Mouse (Mus musculus) forebrain, embryonic 15.5 days (tissue): ENCODE measurements around the gene Micu1. TPM values are rescaled to one million over a fixed set of nuclear protein-coding genes. Genes with fewer than 3 reads are reported as not detected.

Source experiments
- ATAC-seq: fragments of 200-750 bp; cut with Nextera tagmentation; replicated peaks from 2 replicates; pipeline ENCODE4 v1.8.0; 2017; ENCODE audit warnings: mild to moderate bottlenecking, moderate TSS enrichment, moderate library complexity
- H3K27ac ChIP-seq: fragments of 300-500 bp; sonication (generic); replicated peaks from 2 replicates; pipeline ENCODE4 v1.5.1; 2015; ENCODE audit warnings: mild to moderate bottlenecking, inconsistent platforms
- H3K27me3 ChIP-seq: fragments of 300-500 bp; sonication (generic); 2 replicates; pipeline ENCODE4 v1.6.1; 2015; ENCODE audit warnings: inconsistent platforms
- H3K36me3 ChIP-seq: fragments of 300-500 bp; sonication (generic); 2 replicates; pipeline ENCODE4 v1.6.1; 2015; ENCODE audit warnings: mild to moderate bottlenecking, inconsistent platforms
- H3K4me1 ChIP-seq: fragments of 300-500 bp; sonication (generic); 2 replicates; pipeline ENCODE4 v1.6.1; 2015; ENCODE audit warnings: inconsistent platforms
- H3K4me2 ChIP-seq: fragments of 300-500 bp; sonication (generic); replicated peaks from 2 replicates; pipeline ENCODE4 v1.6.1; 2015; ENCODE audit warnings: mild to moderate bottlenecking, inconsistent platforms
- H3K4me3 ChIP-seq: fragments of 300-500 bp; sonication (generic); 2 replicates; pipeline ENCODE4 v1.5.1; 2015; ENCODE audit warnings: mild to moderate bottlenecking, inconsistent platforms
- H3K9ac ChIP-seq: fragments of 300-500 bp; sonication (generic); replicated peaks from 2 replicates; pipeline ENCODE4 v1.6.1; 2015; ENCODE audit warnings: mild to moderate bottlenecking, inconsistent platforms
- H3K9me3 ChIP-seq: fragments of 300-500 bp; sonication (generic); 2 replicates; pipeline ENCODE4 v1.6.1; 2016; ENCODE audit warnings: inconsistent platforms
- WGBS: fragments of 180-500 bp; shearing (Covaris S2); methylation state at CpG from one replicate; pipeline ENCODE4 v1.1.7; 2015; ENCODE audit warnings: mixed read lengths; 5-methylcytosine and 5-hydroxymethylcytosine counted together
- polyA plus RNA-seq: library from polyadenylated mRNA; unstranded; fragments of >200 nt; fragmentation: Nextera tagmentation; extraction: Ambion mirVana; gene quantifications from 2 replicates; pipeline ENCODE4 v1.2.1, GENCODE M21; 2015

Micu1 gene
- polyA plus RNA-seq, 1 experiment from 2014 or later = 79.1 TPM

DNA sequence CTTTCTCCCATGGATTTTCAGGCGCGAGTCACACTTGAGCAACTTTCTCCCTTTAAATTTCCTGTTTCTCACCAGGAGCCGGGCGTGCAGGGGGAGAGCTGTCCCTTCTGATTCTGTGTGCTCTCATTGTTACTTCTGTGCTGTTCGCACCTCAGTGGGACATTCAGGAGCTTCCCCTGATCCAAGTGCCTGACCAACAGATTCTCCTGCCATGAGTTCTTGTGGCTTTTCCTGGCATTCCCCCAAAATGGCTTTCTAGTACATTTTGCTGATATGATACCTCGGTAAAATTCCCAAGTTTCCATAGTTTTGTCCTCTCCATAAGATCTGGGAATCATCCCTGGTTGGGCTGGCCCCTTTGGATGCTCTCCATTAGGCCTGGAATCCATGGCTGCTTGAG lies 25.0 kb downstream of the Micu1 start:
- no peak overlapping the region for H3K27ac ChIP-seq
- H3K4me2 ChIP-seq = no peak overlapping the region
- ATAC-seq = no peak
- H3K9ac ChIP-seq = no peak overlapping the region
- WGBS = 77% methylated on average over 6 of the region's 6 CpGs
- no peaks in the 10 kb centered on the region for H3K36me3 ChIP-seq
- no peaks in the 10 kb centered on the region for H3K27me3 ChIP-seq
- peaks cover 7% of the 10 kb centered on the region for H3K4me1 ChIP-seq
- no peaks in the 10 kb centered on the region for H3K9me3 ChIP-seq
- H3K4me3 ChIP-seq = no peak overlapping the region

DNA sequence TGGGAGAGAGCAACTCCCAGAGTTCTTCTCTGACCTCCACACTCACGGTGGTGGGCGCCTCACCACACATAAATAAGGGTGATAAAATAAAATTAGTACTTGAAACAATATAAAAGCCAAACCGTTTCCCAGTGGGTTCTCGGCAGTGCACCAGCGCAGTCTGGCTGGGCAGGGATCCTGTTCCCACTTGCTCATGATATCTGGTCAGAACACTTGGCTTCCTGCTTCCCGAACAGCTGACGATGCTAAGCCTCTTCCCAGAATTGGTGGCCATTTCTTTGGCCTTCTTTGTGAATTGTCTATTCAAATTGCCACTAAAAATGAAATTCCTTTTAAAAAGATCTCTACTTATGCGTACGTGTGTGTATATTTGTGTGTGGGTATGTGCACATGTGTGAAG lies 27.0 kb downstream of the Micu1 start:
- ATAC-seq = no peak
- H3K27ac ChIP-seq = no peak overlapping the region
- H3K4me3 ChIP-seq = no peak overlapping the region
- H3K27me3 ChIP-seq = no peaks in the 10 kb centered on the region
- H3K9me3 ChIP-seq = no peaks in the 10 kb centered on the region
- H3K9ac ChIP-seq = no peak overlapping the region
- H3K4me2 ChIP-seq = no peak overlapping the region
- 90% methylated on average over 9 of the region's 9 CpGs for WGBS
- peaks cover 6% of the 10 kb centered on the region for H3K4me1 ChIP-seq
- H3K36me3 ChIP-seq = peaks cover 5% of the 10 kb centered on the region; the same call in 1 of the 2 replicates

GRCm38 (mm10) chr10:59729842-59730241 lies 27.6 kb downstream of the Micu1 start:
- ATAC-seq = 0 out of 2 replicates have a peak, but pooled peaks have one; percentile 11
- 22% methylated on average over 4 of the region's 4 CpGs for WGBS
- H3K4me1 ChIP-seq = peaks cover 4% of the 10 kb centered on the region; the same call in 1 of the 2 replicates

GRCm38 (mm10) chr10:59736027-59736598 lies 33.8 kb downstream of the Micu1 start:
- Histone ChIP-seq H3K36me3 (peaks cover 7% of the 10 kb centered on the region), H3K4me2 (no peak overlapping the region), H3K27ac (no peak overlapping the region), H3K4me1 (no peaks in the 10 kb centered on the region), H3K9ac (no peak overlapping the region), H3K4me3 (no peak overlapping the region), H3K9me3 (no peaks in the 10 kb centered on the region), H3K27me3 (no peaks in the 10 kb centered on the region)
- ATAC-seq = no peak
- WGBS = 73% methylated on average over 11 of the region's 11 CpGs

More at GRCm38 (mm10) chr10:59729842-59730241, 27.6 kb downstream of the Micu1 start:
- Histone ChIP-seq H3K4me2 (no peak overlapping the region), H3K27me3 (no peaks in the 10 kb centered on the region), H3K9ac (no peak overlapping the region), H3K9me3 (no peaks in the 10 kb centered on the region), H3K27ac (no peak overlapping the region), H3K4me3 (no peak overlapping the region), H3K36me3 (peaks cover 5% of the 10 kb centered on the region; the same call in 1 of the 2 replicates)

- Histone ChIP-seq H3K9ac (no peak overlapping the region), H3K9me3 (no peaks in the 10 kb centered on the region), H3K4me3 (no peak overlapping the region), H3K27ac (no peak overlapping the region), H3K4me2 (no peak overlapping the region), H3K4me1 (no peaks in the 10 kb centered on the region; the same call in 1 of the 2 replicates), H3K36me3 (peaks cover 3% of the 10 kb centered on the region; the same call in 1 of the 2 replicates), H3K27me3 (no peaks in the 10 kb centered on the region)
- 86% methylated on average over 4 of the region's 4 CpGs for WGBS
- ATAC-seq = no peak
Observed at GRCm38 (mm10) chr10:59741448-59741847, 39.2 kb downstream of the Micu1 start.

- Histone ChIP-seq H3K36me3 (peaks cover 3% of the 10 kb centered on the region; the same call in 1 of the 2 replicates), H3K4me2 (no peak overlapping the region), H3K27ac (no peak overlapping the region), H3K4me1 (no peaks in the 10 kb centered on the region; the same call in 1 of the 2 replicates), H3K27me3 (no peaks in the 10 kb centered on the region), H3K9me3 (no peaks in the 10 kb centered on the region), H3K9ac (no peak overlapping the region), H3K4me3 (no peak overlapping the region)
- no peak for ATAC-seq
- 62% methylated on average over 12 of the region's 12 CpGs for WGBS
Observed at GRCm38 (mm10) chr10:59743397-59743796, 41.1 kb downstream of the Micu1 start.

GRCm38 (mm10) chr10:59743969-59744368 lies 41.7 kb downstream of the Micu1 start:
- Histone ChIP-seq H3K9ac (no peak overlapping the region), H3K4me2 (no peak overlapping the region), H3K9me3 (no peaks in the 10 kb centered on the region), H3K4me1 (no peaks in the 10 kb centered on the region; the same call in 1 of the 2 replicates), H3K4me3 (no peak overlapping the region), H3K27ac (no peak overlapping the region), H3K27me3 (no peaks in the 10 kb centered on the region), H3K36me3 (peaks cover 3% of the 10 kb centered on the region; the same call in 1 of the 2 replicates)
- ATAC-seq = no peak
- WGBS = 74% methylated on average over 5 of the region's 5 CpGs

GRCm38 (mm10) chr10:59747334-59747733 lies 45.1 kb downstream of the Micu1 start:
- H3K4me3 ChIP-seq = no peak overlapping the region
- H3K4me1 ChIP-seq = no peaks in the 10 kb centered on the region; the same call in 1 of the 2 replicates
- H3K27me3 ChIP-seq = no peaks in the 10 kb centered on the region
- H3K9me3 ChIP-seq = no peaks in the 10 kb centered on the region
- no peak overlapping the region for H3K4me2 ChIP-seq
- H3K9ac ChIP-seq = no peak overlapping the region
- WGBS = 83% methylated on average over 7 of the region's 7 CpGs
- no peak for ATAC-seq
- no peak overlapping the region for H3K27ac ChIP-seq
- H3K36me3 ChIP-seq = 0 out of 2 replicates have a peak, but pooled peaks cover 3% of the 10 kb centered on the region

- no peak for ATAC-seq
- 0 out of 2 replicates have a peak, but pooled peaks cover 3% of the 10 kb centered on the region for H3K36me3 ChIP-seq
- H3K9me3 ChIP-seq = no peaks in the 10 kb centered on the region
- H3K4me2 ChIP-seq = no peak overlapping the region
- H3K4me3 ChIP-seq = no peak overlapping the region
- WGBS = 92% methylated on average over 2 of the region's 2 CpGs
- no peaks in the 10 kb centered on the region for H3K27me3 ChIP-seq
- H3K27ac ChIP-seq = no peak overlapping the region
- no peak overlapping the region for H3K9ac ChIP-seq
- no peaks in the 10 kb centered on the region; the same call in 1 of the 2 replicates for H3K4me1 ChIP-seq
Observed at GRCm38 (mm10) chr10:59748699-59749200, 46.5 kb downstream of the Micu1 start.

DNA sequence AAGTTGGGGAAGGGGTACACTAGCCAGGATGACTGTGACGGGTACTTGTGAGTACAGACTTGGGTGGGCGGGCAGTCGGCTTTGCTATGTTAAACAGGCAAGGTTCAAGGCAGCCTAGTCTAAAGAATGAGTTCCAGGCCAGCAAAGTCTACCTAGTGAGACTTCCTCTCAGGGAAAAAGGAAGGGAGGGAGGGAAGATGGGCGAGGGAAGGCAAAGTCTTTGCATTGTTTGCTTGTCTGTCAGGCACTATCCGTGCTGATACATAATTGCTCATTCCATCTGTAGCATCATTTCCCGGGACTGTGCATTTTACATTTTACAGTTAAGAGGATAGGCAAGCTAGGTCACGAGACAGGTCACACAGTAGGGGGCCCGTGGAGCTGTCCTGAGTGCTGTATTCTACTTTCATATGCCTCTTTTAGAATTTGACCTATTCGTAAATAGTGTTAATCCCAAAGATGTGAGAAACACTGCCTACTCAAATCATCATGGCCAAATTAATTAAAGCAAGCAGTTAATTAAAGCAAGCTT lies 51.3 kb downstream of the Micu1 start:
- no peak overlapping the region for H3K4me2 ChIP-seq
- no peaks in the 10 kb centered on the region for H3K9me3 ChIP-seq
- 60% methylated on average over 9 of the region's 9 CpGs for WGBS
- no peak for ATAC-seq
- 0 out of 2 replicates have a peak, but pooled peaks cover 3% of the 10 kb centered on the region for H3K36me3 ChIP-seq
- H3K27me3 ChIP-seq = no peaks in the 10 kb centered on the region
- H3K4me1 ChIP-seq = peaks cover 10% of the 10 kb centered on the region
- H3K27ac ChIP-seq = no peak overlapping the region
- H3K9ac ChIP-seq = no peak overlapping the region
- no peak overlapping the region for H3K4me3 ChIP-seq

DNA sequence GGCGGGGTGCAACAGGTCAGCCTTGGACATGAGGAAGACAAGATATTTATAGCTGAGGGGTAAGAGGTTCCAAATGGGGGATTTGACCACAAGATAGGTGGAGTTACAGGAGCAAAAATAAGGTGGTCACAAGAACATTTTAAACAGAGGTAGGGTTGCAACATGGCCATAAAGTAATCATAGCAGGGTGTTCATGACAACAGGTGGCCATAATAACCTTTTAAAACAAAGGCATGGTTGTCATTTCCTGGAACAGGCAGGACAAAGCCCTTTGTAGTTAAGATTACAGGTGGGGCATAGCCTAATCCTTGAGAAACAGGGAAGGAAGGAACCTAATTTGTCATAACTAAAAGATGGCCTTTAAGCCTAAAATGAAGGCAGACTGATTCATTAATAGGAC lies 51.8 kb downstream of the Micu1 start:
- no peak overlapping the region for H3K4me3 ChIP-seq
- no peak overlapping the region for H3K27ac ChIP-seq
- H3K4me2 ChIP-seq = no peak overlapping the region
- ATAC-seq = no peak
- H3K9ac ChIP-seq = no peak overlapping the region
- no peaks in the 10 kb centered on the region for H3K27me3 ChIP-seq
- 0 out of 2 replicates have a peak, but pooled peaks cover 3% of the 10 kb centered on the region for H3K36me3 ChIP-seq
- peaks cover 10% of the 10 kb centered on the region for H3K4me1 ChIP-seq
- 58% methylated on average over 1 of the region's 1 CpGs for WGBS
- H3K9me3 ChIP-seq = no peaks in the 10 kb centered on the region

- no peak overlapping the region for H3K4me2 ChIP-seq
- 0 out of 2 replicates have a peak, but pooled peaks cover 3% of the 10 kb centered on the region for H3K36me3 ChIP-seq
- H3K9ac ChIP-seq = no peak overlapping the region
- H3K9me3 ChIP-seq = no peaks in the 10 kb centered on the region
- no peak overlapping the region for H3K4me3 ChIP-seq
- H3K27me3 ChIP-seq = no peaks in the 10 kb centered on the region
- 65% methylated on average over 1 of the region's 1 CpGs for WGBS
- no peak overlapping the region for H3K27ac ChIP-seq
- no peak for ATAC-seq
- peaks cover 10% of the 10 kb centered on the region for H3K4me1 ChIP-seq
Observed at GRCm38 (mm10) chr10:59754901-59755300, 52.6 kb downstream of the Micu1 start.
